Mouse (Mus musculus) heart, postnatal 25 days (tissue): Measurements from ENCODE around the gene Dbn1. TPM values are rescaled to one million over a fixed set of nuclear protein-coding genes. Genes with fewer than 3 reads are reported as not detected.
A peak's percentile ranks its signal among the peaks of the same experiment; 100 is the strongest.
"Not testable (repeated sequence)": the region's sequence is repeated elsewhere in the genome, so short reads cannot be mapped to it uniquely, and the experiment has no call there.

ENCODE experiments used
- DNase-seq: peaks from one replicate; pipeline ENCODE4 v3.0.0; 2022; ENCODE audit warnings: low spot score
- intact Hi-C: fragments of 180-260 bp; cut with DNase I; formaldehyde crosslinking; loops from one replicate; pipeline ENCODE4 v1.15.1; 2025
- total RNA-seq, 2 experiments: library from RNA; stranded (reverse); gene quantifications; 2 replicates each; pipeline ENCODE4 v1.2.3; 2021

The Dbn1 gene
- total RNA-seq, 2 experiments from 2014 or later = 10.6 to 10.8 TPM

GRCm38 (mm10) chr13:55464027-55464884 lies 23.7 kb downstream of the Dbn1 start, which contains the start of gene Prr7:
Gene Prr7 (plus strand): TSS chr13:55464267.
- DNase-seq = no peak
- intact Hi-C loops = no loop called here

GRCm38 (mm10) chr13:55463399-55464026 lies 24.4 kb downstream of the Dbn1 start:
- intact Hi-C loops = no loop called here
- no peak for DNase-seq

GRCm38 (mm10) chr13:55462965-55463364 lies 24.9 kb downstream of the Dbn1 start:
- intact Hi-C loops = no loop called here

GRCm38 (mm10) chr13:55451785-55452549 lies 35.9 kb downstream of the Dbn1 start:
- no peak for DNase-seq
- intact Hi-C loops = no loop called here

More at GRCm38 (mm10) chr13:55462965-55463364, 24.9 kb downstream of the Dbn1 start:
- no peak for DNase-seq

- DNase-seq = no peak
- intact Hi-C loops = no loop called here
Measured at GRCm38 (mm10) chr13:55451296-55451695, 36.6 kb downstream of the Dbn1 start.

GRCm38 (mm10) chr13:55450511-55450980 lies 37.4 kb downstream of the Dbn1 start:
- peak; percentile 70 for DNase-seq
- intact Hi-C loops = no loop called here

- intact Hi-C loops = no loop called here
- DNase-seq = no peak
Measured at GRCm38 (mm10) chr13:55449679-55450441, 38.1 kb downstream of the Dbn1 start.

DNA sequence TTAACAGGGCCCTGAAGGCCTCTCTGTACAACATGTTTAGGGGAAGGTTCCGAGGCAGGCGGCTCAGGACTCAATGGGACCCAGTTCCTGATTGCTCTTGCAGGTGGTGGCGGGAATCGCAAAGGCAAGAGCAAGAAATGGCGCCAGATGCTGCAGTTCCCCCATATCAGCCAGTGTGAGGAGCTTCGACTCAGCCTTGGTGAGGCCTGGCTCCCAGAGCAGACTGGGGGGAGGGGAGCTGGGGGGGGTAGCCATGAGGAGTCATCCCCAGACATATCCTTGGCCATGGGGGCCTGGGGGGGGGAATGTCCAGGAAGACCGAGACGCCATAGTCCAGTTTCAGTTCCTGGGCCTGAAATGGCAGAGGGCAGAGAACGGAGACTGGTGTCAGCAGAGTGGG lies 38.7 kb downstream of the Dbn1 start:
- intact Hi-C loops = no loop called here

DNA sequence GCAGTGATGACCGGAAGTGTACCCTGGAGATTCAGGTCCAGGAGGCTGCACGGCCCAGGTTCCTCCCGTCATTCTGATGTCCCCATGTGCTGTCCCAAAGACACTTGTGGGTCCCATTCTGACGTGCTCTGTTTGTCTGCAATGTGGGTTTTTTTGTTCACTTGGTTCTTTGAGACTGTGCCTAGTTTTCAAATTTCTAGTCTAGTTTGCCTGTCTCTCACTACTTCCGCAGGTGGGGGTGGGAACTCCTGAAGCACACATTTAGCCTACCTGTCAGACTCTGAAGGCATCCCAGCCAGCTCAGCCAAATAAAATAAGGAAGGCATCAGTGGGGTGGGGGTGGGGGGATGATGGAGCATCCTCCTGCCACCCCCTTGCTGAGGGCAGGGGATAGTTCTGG lies 39.8 kb downstream of the Dbn1 start:
- no peak for DNase-seq
- intact Hi-C loops = no loop called here

More for the DNA sequence above, 38.7 kb downstream of the Dbn1 start:
- no peak for DNase-seq

DNA sequence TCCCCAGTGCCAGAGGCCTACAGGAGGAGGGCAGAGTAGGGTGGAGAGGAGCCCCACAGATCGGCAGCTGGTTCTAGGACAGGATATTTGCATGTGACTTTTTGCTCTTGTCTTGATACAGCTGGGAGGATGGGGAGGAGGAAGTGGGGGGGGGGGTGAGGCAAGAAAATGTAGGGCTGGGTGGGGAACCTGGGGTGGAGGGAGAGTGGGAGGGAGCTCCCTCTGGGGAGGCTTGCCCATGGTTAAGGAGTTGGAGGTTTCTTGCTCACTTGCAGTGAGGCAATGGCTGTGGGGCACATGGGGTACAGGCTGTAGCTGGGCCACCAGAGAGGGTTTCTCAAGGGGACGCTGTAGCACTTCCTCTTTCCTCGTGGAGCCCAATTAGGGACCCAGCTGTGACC lies 40.4 kb downstream of the Dbn1 start:
- no peak for DNase-seq
- intact Hi-C loops = loop anchor here (2.0 kb wide), 1 partner anchor 23 kb away; no protein-coding TSS in a partner anchor

DNA sequence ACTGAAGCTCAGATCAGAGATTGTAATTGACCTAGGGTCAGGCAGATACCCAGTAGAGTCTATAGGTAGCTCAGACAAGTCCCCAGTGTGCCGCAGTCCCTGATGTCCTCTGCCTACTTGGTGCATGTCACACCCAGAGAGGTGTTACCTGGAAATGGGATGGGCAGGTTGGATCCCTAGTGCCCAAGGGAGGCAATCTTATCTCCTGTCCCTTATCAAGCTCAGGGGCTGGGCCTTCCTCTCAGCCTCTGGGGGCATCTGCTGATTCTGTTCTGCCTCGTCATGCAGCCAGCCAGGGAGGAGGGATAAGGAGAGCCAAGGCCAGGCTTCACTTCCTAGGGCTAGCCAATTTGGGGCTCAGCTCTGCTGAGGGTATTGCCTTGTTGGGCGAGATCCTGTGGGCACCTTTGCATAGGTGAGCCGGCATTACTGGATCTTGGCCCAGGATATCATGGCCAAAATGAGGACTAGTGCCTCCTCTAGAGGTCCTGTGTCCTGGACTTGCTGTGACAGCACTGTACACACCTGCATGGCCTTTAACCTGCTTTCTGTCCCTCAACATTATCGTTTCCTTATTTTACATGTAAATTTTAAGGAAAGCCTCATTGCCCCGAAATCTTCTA lies 41.3 kb downstream of the Dbn1 start:
- no peak for DNase-seq
- intact Hi-C loops = loop anchor here (2.0 kb wide), 1 partner anchor 24 kb away; no protein-coding TSS in a partner anchor

DNA sequence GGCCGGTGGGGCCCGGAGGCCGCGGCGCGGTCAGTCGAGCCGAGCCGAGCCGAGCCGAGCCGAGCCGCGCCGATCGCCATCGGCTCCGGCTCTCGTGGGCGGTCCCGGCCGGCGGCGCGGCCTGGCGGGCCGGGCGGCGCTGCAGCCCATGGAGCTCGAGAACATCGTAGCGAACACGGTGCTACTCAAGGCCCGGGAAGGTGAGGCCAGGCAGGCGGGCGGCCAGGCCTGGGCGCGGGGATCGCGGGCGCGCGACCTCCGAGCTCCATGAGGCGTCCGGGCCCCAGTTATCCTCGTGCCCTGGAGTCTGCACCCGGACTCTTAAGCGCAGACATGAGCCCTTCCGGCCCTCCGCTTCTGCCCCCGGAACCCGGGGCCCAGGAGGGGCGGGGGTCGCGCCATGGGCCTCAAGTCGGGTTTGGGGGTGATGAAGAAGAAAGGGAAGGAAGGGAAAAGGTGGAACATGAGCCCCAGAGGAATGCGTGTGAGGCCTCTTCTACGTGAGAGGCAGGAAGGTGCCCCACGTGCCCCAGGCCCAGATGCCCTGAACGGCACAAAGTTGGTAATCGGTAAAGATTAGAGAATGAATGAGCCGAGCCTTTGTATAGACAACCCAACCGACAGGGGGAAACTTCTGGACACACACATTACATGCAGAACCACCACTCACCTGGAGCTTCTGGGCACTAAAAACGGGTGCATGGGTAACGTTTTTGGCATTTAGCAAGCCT lies 42.4 kb downstream of the Dbn1 start:
- no peak for DNase-seq
- intact Hi-C loops = loop anchor here (2.0 kb wide), 1 partner anchor 25 kb away; no protein-coding TSS in a partner anchor

DNA sequence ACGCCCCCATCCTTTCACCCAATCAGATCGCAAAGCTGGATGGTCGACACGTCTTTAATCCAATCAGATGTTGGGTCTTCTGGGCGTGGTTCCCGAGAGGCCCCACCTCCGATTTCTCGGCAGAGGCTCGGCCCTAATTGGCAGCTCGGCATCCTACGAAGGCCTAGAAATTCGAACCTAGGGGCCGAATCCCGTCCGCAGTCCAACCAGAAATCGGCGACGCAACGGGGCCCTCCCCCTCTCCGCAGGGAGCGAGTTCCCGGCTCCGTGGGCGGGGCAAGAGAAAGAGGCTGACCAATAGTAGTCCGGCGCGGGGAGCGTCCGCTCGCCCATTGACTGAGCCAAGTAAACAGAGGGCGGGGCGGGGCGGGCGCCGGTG lies 43.0 kb downstream of the Dbn1 start, which contains the start of gene Grk6:
Gene Grk6, plus strand, starts transcription at position 136 of the 379 bp plus-strand sequence.
- peak; percentile 100 for DNase-seq
- intact Hi-C loops = no loop called here

DNA sequence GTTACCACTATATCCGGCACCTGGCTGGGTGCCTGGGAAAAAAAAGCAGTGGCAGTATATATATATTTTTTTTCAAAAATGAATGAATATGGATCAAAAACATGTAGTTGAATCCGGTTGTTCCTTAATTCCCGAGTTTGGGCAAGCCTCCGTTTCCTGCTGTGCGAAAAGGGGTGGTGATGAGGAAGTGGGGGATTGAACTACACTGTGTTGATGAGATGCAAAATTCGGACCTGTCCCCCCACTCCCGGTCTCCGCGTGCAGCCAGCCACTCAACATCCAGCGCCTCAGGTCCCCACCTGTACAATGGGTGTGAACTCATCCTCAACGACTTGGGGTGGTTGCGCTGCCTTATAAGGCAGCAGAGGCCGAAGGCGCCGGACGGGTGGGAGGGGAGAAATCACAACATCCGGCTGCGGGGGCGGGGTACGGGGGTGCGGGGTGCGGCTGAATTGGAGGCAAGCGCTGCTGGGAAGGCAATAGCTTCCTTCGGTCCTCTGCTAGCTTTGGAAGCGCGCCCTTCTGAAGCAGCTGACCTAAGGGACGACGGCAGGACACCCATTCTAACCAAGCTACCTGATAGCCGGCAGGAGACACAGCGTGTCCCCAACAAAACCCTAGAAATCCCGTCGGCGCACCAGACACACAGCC lies 43.5 kb downstream of the Dbn1 start:
- intact Hi-C loops = no loop called here

DNA sequence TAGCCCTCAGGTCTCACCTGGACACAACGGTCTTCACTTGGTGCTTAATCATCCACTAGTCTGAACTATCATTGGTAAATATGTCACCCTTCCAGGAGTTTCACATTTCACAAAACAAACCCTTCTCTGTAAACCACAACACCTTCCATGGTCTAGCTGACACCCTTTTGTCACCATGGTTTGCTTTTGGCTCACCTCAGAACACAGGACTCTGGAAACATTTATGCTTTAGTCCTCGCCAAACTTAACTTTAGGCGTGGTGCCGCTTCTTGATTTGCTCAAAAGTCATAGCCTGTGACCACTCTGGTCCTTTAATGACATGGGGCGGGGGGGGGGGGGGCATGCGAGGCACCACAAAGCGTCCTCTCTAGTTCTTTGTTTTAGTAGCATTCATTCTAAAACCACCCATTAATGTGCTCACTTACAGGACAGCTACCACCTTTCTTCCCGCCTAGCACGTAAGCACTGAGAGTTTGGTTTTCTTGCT lies 44.1 kb downstream of the Dbn1 start:
- DNase-seq = no peak
- intact Hi-C loops = no loop called here

More for the DNA sequence above, 43.5 kb downstream of the Dbn1 start:
- no peak for DNase-seq

DNA sequence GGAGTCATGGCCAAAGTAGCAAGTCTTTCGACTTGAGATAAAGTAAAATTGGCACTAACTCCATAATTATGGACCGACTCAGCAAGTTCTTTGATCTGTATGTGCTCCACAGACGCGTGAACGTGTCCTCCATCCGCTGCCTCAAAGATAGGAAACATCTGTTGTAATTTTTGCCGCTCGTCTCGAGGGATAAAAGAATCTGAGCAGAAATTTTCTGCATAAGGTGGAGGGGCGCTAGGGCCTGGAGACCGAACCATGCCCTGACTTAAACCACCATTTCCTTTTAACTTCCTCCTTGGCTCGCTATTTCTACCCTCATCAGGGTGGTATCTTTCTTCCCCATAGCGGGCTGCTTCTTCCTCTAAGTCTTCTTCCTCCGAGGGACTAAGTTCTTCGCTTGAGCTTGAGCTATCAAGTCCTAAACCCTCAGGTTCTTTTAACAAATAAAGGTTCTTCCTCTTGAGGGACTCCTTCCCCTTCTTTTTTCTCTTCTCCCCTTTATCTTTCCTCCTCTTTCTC lies 50.7 kb downstream of the Dbn1 start:
- intact Hi-C loops, DNase-seq: not testable (repeated sequence)

DNA sequence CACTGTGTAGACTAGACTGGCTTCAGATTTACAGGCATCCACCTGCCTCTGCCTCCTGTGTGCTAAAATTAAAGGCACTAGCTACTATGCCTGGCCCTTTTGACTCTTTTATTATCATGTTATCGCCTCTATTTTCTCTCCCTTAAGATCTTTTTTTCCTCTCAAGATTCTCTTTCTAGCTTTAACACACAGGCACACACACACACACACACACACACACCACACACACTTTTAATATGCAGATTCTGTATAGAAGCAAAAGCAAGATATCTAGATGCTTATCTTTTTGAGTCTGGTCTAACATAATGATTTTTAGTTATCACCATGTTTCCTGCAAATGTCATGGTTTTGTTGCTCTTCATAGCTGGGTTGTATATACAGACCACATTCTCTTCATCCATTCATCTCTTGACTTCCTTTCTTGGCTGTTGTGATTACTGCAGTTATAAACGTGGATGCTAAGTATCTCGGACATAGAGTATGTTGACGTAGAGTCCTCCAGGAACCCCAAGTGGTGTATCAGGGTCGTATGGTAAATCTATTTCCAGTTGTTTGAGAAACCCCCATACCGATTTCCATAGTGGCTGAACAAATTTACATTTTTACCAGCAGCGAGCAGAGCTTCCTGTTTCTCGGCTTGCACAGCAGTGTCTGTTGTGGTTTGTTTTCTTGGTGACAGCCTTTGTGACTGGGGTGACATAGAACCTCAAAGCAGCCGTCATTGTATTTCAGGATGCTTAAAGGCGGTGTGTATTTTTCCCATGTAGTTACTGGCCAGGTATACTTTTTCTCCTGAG lies 55.8 kb downstream of the Dbn1 start:
- intact Hi-C loops = no loop called here
- no peak for DNase-seq
